Mouse (Mus musculus): ENCODE measurements at regions not wholly inside any gene's neighbourhood (a gene's known extent, or its start where the extent isn't known, plus 50 kb on each side); places are given as distances from the start of the nearest gene placed in this dataset.
"Not testable (repeated sequence)": the region's sequence is repeated elsewhere in the genome, so short reads cannot be mapped to it uniquely, and the experiment has no call there.

GRCm38 (mm10) chr9:4994549-4995141 lies 198.6 kb upstream of the Gria4 start:
- no peak for DNase-seq

GRCm38 (mm10) chr9:4979401-4979800 lies 183.4 kb upstream of the Gria4 start:
- DNase-seq, result not testable (repeated sequence)

- DNase-seq, result no peak
These were observed 181.5 kb upstream of the Gria4 start for GRCm38 (mm10) chr9:4977537-4977936.

- DNase-seq, result no peak
These were observed 179.0 kb upstream of the Gria4 start for GRCm38 (mm10) chr9:4975073-4975472.

GRCm38 (mm10) chr9:4931861-4932260 lies 135.8 kb upstream of the Gria4 start:
- peak; percentile 47 for DNase-seq

- DNase-seq, result peak; percentile 90
These were observed 134.3 kb upstream of the Gria4 start for GRCm38 (mm10) chr9:4930362-4930761.

GRCm38 (mm10) chr9:4910543-4910942 lies 114.5 kb upstream of the Gria4 start:
- DNase-seq, result no peak

GRCm38 (mm10) chr9:4885479-4885878 lies 89.4 kb upstream of the Gria4 start:
- DNase-seq, result no peak
